Mouse (Mus musculus) gastrocnemius, adult 2 months (tissue): ENCODE data around the gene Kif21a. TPM values are rescaled to one million over a fixed set of nuclear protein-coding genes. Genes with fewer than 3 reads are reported as not detected.

Experiments used
- DNase-seq: peaks from one replicate; pipeline ENCODE4 v3.0.0; 2022
- H3K27ac ChIP-seq: fragments of 200-600 bp; 2 replicates; pipeline ENCODE4 v1.8.1; 2022; ENCODE audit warnings: mild to moderate bottlenecking
- H3K4me3 ChIP-seq: fragments of 200-600 bp; 2 replicates; pipeline ENCODE4 v1.8.1; 2022; ENCODE audit warnings: mild to moderate bottlenecking, moderate library complexity
- CTCF ChIP-seq: fragments of 200-600 bp; IDR thresholded peaks from 2 replicates; pipeline ENCODE4 v1.8.1; 2022; ENCODE audit warnings: antibody characterized with exemption, mild to moderate bottlenecking, moderate library complexity
- intact Hi-C: fragments of 180-260 bp; cut with DNase I; formaldehyde crosslinking; loops from one replicate; pipeline ENCODE4 v1.15.1; 2025
- long read RNA-seq, 2 experiments: library from polyadenylated mRNA; stranded (forward); transcript quantifications; one replicate each; pipeline ENCODE4 v2.0.0; 2021
- total RNA-seq, 2 experiments: library from RNA; stranded (reverse); gene quantifications; 2 replicates each; pipeline ENCODE4 v1.2.3; 2021

Kif21a gene
- total RNA-seq: 10 to 100 TPM; 18.3 to 23.5 TPM
- long read RNA-seq, experiment 1, partial matches to known transcripts: 1 of 6 reads
- long read RNA-seq, experiment 1, other reads (novel, unspliced or antisense): 5 of 6 reads
- long read RNA-seq, experiment 2, partial matches to known transcripts: 4 of 12 reads
- long read RNA-seq, experiment 2, other reads (novel, unspliced or antisense): 8 of 12 reads

GRCm38 (mm10) chr15:91049496-91050441, at the start of gene Kif21a:
Gene Kif21a, minus strand, starts transcription at chr15:91049948.
- Histone ChIP-seq H3K4me3 (peak within 1 kb of the TSS; percentile 95), H3K27ac (peak within 1 kb of the TSS; percentile 94)
- no peak for TF ChIP-seq CTCF
- peak; percentile 90 for DNase-seq
- intact Hi-C loops: loop anchor here (2.0 to 5.0 kb wide), 2 partner anchors 103 to 141 kb away; partner anchors contain the start of gene Abcd2

- DNase-seq: peak; percentile 68
- intact Hi-C loops: no loop called here
- Histone ChIP-seq H3K4me3 (no peak overlapping the region), H3K27ac (no peak overlapping the region)
- no peak for TF ChIP-seq CTCF
Measured at GRCm38 (mm10) chr15:91096606-91097005, 46.9 kb upstream of the Kif21a start.

- DNase-seq: no peak
- TF ChIP-seq CTCF: no peak
- Histone ChIP-seq H3K27ac (no peak overlapping the region), H3K4me3 (no peak overlapping the region)
- intact Hi-C loops: no loop called here
Measured at GRCm38 (mm10) chr15:91089427-91089826, 39.7 kb upstream of the Kif21a start.

- no peak overlapping the region; the same call in 1 of the 2 replicates for H3K4me3 ChIP-seq
- TF ChIP-seq CTCF: no peak
- no peak for DNase-seq
- intact Hi-C loops: no loop called here
- H3K27ac ChIP-seq: no peak overlapping the region
Measured at GRCm38 (mm10) chr15:91088071-91088470, 38.3 kb upstream of the Kif21a start.

- TF ChIP-seq CTCF: no peak
- intact Hi-C loops: no loop called here
- Histone ChIP-seq H3K27ac (no peak overlapping the region), H3K4me3 (no peak overlapping the region)
- DNase-seq: no peak
Measured at GRCm38 (mm10) chr15:91077457-91078410, 28.0 kb upstream of the Kif21a start.

GRCm38 (mm10) chr15:91072440-91072839, 22.7 kb upstream of the Kif21a start:
- no peak for TF ChIP-seq CTCF
- Histone ChIP-seq H3K27ac (no peak overlapping the region), H3K4me3 (no peak overlapping the region)
- intact Hi-C loops: no loop called here
- no peak for DNase-seq

- no peak for DNase-seq
- Histone ChIP-seq H3K27ac (no peak overlapping the region), H3K4me3 (no peak overlapping the region)
- TF ChIP-seq CTCF: no peak
- intact Hi-C loops: no loop called here
Measured at GRCm38 (mm10) chr15:91064310-91064826, 14.6 kb upstream of the Kif21a start.

GRCm38 (mm10) chr15:91063845-91064244, 14.1 kb upstream of the Kif21a start:
- TF ChIP-seq CTCF: no peak
- Histone ChIP-seq H3K4me3 (no peak overlapping the region), H3K27ac (no peak overlapping the region)
- intact Hi-C loops: no loop called here
- DNase-seq: no peak

- TF ChIP-seq CTCF: no peak
- H3K27ac ChIP-seq: no peak overlapping the region
- H3K4me3 ChIP-seq: no peak overlapping the region
- no peak for DNase-seq
- intact Hi-C loops: no loop called here
Measured at GRCm38 (mm10) chr15:91056866-91057342, 7.2 kb upstream of the Kif21a start.

GRCm38 (mm10) chr15:91056176-91056865, 6.6 kb upstream of the Kif21a start:
- intact Hi-C loops: no loop called here
- Histone ChIP-seq H3K27ac (no peak overlapping the region), H3K4me3 (no peak overlapping the region)
- DNase-seq: no peak
- TF ChIP-seq CTCF: no peak

- DNase-seq: no peak
- Histone ChIP-seq H3K27ac (peak overlapping the region; percentile 94), H3K4me3 (peak overlapping the region; percentile 95)
- TF ChIP-seq CTCF: no peak
- intact Hi-C loops: loop anchor here (2.0 kb wide), 1 partner anchor 142 kb away; the partner anchor contains the start of gene Abcd2
Measured at GRCm38 (mm10) chr15:91048951-91049495, 725 bp downstream of the Kif21a start.
